Mouse (Mus musculus): ENCODE results near the gene Tex14.
"Not testable (repeated sequence)": the region's sequence is repeated elsewhere in the genome, so short reads cannot be mapped to it uniquely, and the experiment has no call there.

The Tex14 gene

GRCm38 (mm10) chr11:87426450-87427250 is 21.8 kb downstream of the Tex14 start:
- peak; percentile 86 for DNase-seq (ENCODE audit: low read depth, low spot score)

GRCm38 (mm10) chr11:87427273-87428050 is 22.6 kb downstream of the Tex14 start:
- DNase-seq (ENCODE audit: low read depth, low spot score): no peak

GRCm38 (mm10) chr11:87428051-87428673 is 23.3 kb downstream of the Tex14 start:
- no peak for DNase-seq (ENCODE audit: low read depth, low spot score)

GRCm38 (mm10) chr11:87429363-87429762 is 24.5 kb downstream of the Tex14 start:
- DNase-seq (ENCODE audit: low read depth, low spot score): no peak

- DNase-seq (ENCODE audit: low read depth, low spot score): no peak
These were observed 25.5 kb downstream of the Tex14 start for GRCm38 (mm10) chr11:87430374-87430773.

- DNase-seq (ENCODE audit: low read depth, low spot score): not testable (repeated sequence)
These were observed 26.9 kb downstream of the Tex14 start for GRCm38 (mm10) chr11:87431813-87432212.

GRCm38 (mm10) chr11:87432447-87432846 is 27.6 kb downstream of the Tex14 start:
- no peak for DNase-seq (ENCODE audit: low read depth, low spot score)

- DNase-seq (ENCODE audit: low read depth, low spot score): no peak
These were observed 28.2 kb downstream of the Tex14 start for GRCm38 (mm10) chr11:87432933-87433669.

- not testable (repeated sequence) for DNase-seq (ENCODE audit: low read depth, low spot score)
These were observed 30.2 kb downstream of the Tex14 start for GRCm38 (mm10) chr11:87435107-87435506.

- no peak for DNase-seq (ENCODE audit: low read depth, low spot score)
These were observed 31.7 kb downstream of the Tex14 start for GRCm38 (mm10) chr11:87436326-87437232.

GRCm38 (mm10) chr11:87439796-87440420 is 35.0 kb downstream of the Tex14 start:
- DNase-seq (ENCODE audit: low read depth, low spot score): no peak

GRCm38 (mm10) chr11:87442643-87443372 is 37.9 kb downstream of the Tex14 start:
- DNase-seq (ENCODE audit: low read depth, low spot score): not testable (repeated sequence)

GRCm38 (mm10) chr11:87443373-87443883 is 38.6 kb downstream of the Tex14 start:
- DNase-seq (ENCODE audit: low read depth, low spot score): peak; percentile 80

- DNase-seq (ENCODE audit: low read depth, low spot score): not testable (repeated sequence)
These were observed 39.2 kb downstream of the Tex14 start for GRCm38 (mm10) chr11:87444056-87444455.

- DNase-seq (ENCODE audit: low read depth, low spot score): no peak
These were observed 40.0 kb downstream of the Tex14 start for GRCm38 (mm10) chr11:87444735-87445428.

GRCm38 (mm10) chr11:87445593-87445992 is 40.7 kb downstream of the Tex14 start:
- not testable (repeated sequence) for DNase-seq (ENCODE audit: low read depth, low spot score)

GRCm38 (mm10) chr11:87446159-87446558 is 41.3 kb downstream of the Tex14 start:
- DNase-seq (ENCODE audit: low read depth, low spot score): no peak

GRCm38 (mm10) chr11:87447429-87447828 is 42.6 kb downstream of the Tex14 start:
- no peak for DNase-seq (ENCODE audit: low read depth, low spot score)
